Mouse (Mus musculus) myocyte (in vitro differentiated cells): ENCODE measurements around the gene Itpr2. TPM values are rescaled to one million over a fixed set of nuclear protein-coding genes. Genes with fewer than 3 reads are reported as not detected.

Source experiments
- H3K27me3 ChIP-seq: one replicate; pipeline ENCODE4 v1.6.1; 2011; ENCODE audit not compliant: control insufficient read depth, insufficient read depth, insufficient read length
- H3K36me3 ChIP-seq: one replicate; pipeline ENCODE4 v1.6.1; 2011; ENCODE audit not compliant: control insufficient read depth, insufficient read depth
- H3K4me2 ChIP-seq: one replicate; pipeline ENCODE4 v1.6.1; 2011; ENCODE audit warnings: low read depth, control low read depth
- H3K4me3 ChIP-seq: one replicate; pipeline ENCODE4 v1.5.1; 2011; ENCODE audit warnings: mild to moderate bottlenecking, control low read depth, moderate library complexity
- H3K79me2 ChIP-seq: one replicate; pipeline ENCODE4 v1.6.1; 2011; ENCODE audit not compliant: control insufficient read depth, insufficient read depth
- H3ac ChIP-seq: one replicate; pipeline ENCODE4 v1.6.1; 2011; ENCODE audit not compliant: control insufficient read depth, insufficient read length
- CEBPB ChIP-seq: IDR thresholded peaks from 2 replicates; pipeline ENCODE4 v1.6.1; 2011; ENCODE audit warnings: mild to moderate bottlenecking, moderate library complexity; ENCODE audit not compliant: poor library complexity, insufficient read depth, severe bottlenecking
- E2F4 ChIP-seq: IDR thresholded peaks from one replicate; pipeline ENCODE4 v1.6.1; 2011; ENCODE audit warnings: mild to moderate bottlenecking, control low read depth, moderate library complexity; ENCODE audit not compliant: insufficient read depth
- MAX ChIP-seq: IDR thresholded peaks from one replicate; pipeline ENCODE4 v1.6.1; 2011; ENCODE audit warnings: low read depth, mild to moderate bottlenecking, control low read depth
- MYOD1 ChIP-seq, 3 experiments: IDR thresholded peaks; one replicate each; pipeline ENCODE4 v1.6.1; 2011; ENCODE audit warnings: control low read depth in 2 of 3, low read depth in 2 of 3, mild to moderate bottlenecking in 2 of 3, moderate library complexity in 1 of 3; ENCODE audit not compliant: insufficient read length in 2 of 3, control insufficient read depth in 1 of 3
- MYOG ChIP-seq, 3 experiments: IDR thresholded peaks; one replicate each; pipeline ENCODE4 v1.6.1; 2011; ENCODE audit warnings: control low read depth in 2 of 3, low read depth in 2 of 3, mild to moderate bottlenecking in 2 of 3; ENCODE audit not compliant: insufficient read length in 2 of 3, control insufficient read depth in 1 of 3, insufficient read depth in 1 of 3
- POLR2A ChIP-seq: IDR thresholded peaks from one replicate; pipeline ENCODE4 v1.6.1; 2011; ENCODE audit warnings: low read depth, mild to moderate bottlenecking, control low read depth, moderate library complexity; ENCODE audit not compliant: insufficient read length
- POLR2AphosphoS2 ChIP-seq: IDR thresholded peaks from one replicate; pipeline ENCODE4 v1.6.1; 2011; ENCODE audit warnings: low read depth, control low read depth; ENCODE audit not compliant: insufficient read length
- REST ChIP-seq: IDR thresholded peaks from one replicate; pipeline ENCODE4 v1.6.1; 2011; ENCODE audit warnings: mild to moderate bottlenecking, control low read depth, moderate library complexity; ENCODE audit not compliant: insufficient read depth, insufficient read length
- SRF ChIP-seq: IDR thresholded peaks from one replicate; pipeline ENCODE4 v1.6.1; 2011; ENCODE audit warnings: low read depth; ENCODE audit not compliant: control insufficient read depth, insufficient read length
- TCF12 ChIP-seq: IDR thresholded peaks from one replicate; pipeline ENCODE4 v1.6.1; 2011; ENCODE audit warnings: mild to moderate bottlenecking, control low read depth; ENCODE audit not compliant: poor library complexity, insufficient read depth, severe bottlenecking
- TCF3 ChIP-seq: IDR thresholded peaks from one replicate; pipeline ENCODE4 v1.6.1; 2011; ENCODE audit warnings: low read depth, control low read depth; ENCODE audit not compliant: insufficient read length
- USF1 ChIP-seq: IDR thresholded peaks from one replicate; pipeline ENCODE4 v1.6.1; 2011; ENCODE audit warnings: low read depth, mild to moderate bottlenecking, control low read depth, moderate library complexity
- polyA plus RNA-seq: library from polyadenylated mRNA; unstranded; fragments of >200 nt; fragmentation: generic; extraction: Trizol; gene quantifications from one replicate; pipeline ENCODE4 v1.2.1, GENCODE M21; 2012; ENCODE audit warnings: missing spikeins

Gene Itpr2
- polyA plus RNA-seq, 1 experiment, result 4.7 TPM

GRCm38 (mm10) chr6:146396253-146396652 is 105.8 kb downstream of the Itpr2 start:
- peaks cover 8% of the 10 kb centered on the region for H3K36me3 ChIP-seq

GRCm38 (mm10) chr6:146395616-146396015 is 106.4 kb downstream of the Itpr2 start:
- Histone ChIP-seq H3K36me3 (peaks cover 8% of the 10 kb centered on the region), H3ac (no peak overlapping the region), H3K27me3 (no peaks in the 10 kb centered on the region), H3K4me2 (no peak overlapping the region), H3K4me3 (no peak overlapping the region), H3K79me2 (no peaks in the 10 kb centered on the region)
- TF ChIP-seq USF1, result no peak
- TF ChIP-seq SRF, result no peak
- TF ChIP-seq POLR2A, result no peak
- no peak for TF ChIP-seq E2F4
- TF ChIP-seq MYOG (IDR thresholded peaks at IDR 0.05; ENCODE audit: control insufficient read depth in 1 of 3, insufficient read depth in 1 of 3, insufficient read length in 2 of 3, low read depth in 2 of 3), result no peak
- no peak for TF ChIP-seq MAX
- TF ChIP-seq TCF3, result no peak
- TF ChIP-seq TCF12, result no peak
- TF ChIP-seq CEBPB, result no peak
- TF ChIP-seq REST, result no peak
- no peak for TF ChIP-seq MYOD1 (IDR thresholded peaks at IDR 0.05; ENCODE audit: control insufficient read depth in 1 of 3, insufficient read length in 2 of 3, low read depth in 2 of 3)
- TF ChIP-seq POLR2AphosphoS2, result no peak

More at GRCm38 (mm10) chr6:146396253-146396652, 105.8 kb downstream of the Itpr2 start:
- Histone ChIP-seq H3ac (no peak overlapping the region), H3K27me3 (no peaks in the 10 kb centered on the region), H3K4me3 (no peak overlapping the region), H3K4me2 (no peak overlapping the region), H3K79me2 (no peaks in the 10 kb centered on the region)
- TF ChIP-seq POLR2AphosphoS2, result no peak

GRCm38 (mm10) chr6:146392188-146392587 is 109.8 kb downstream of the Itpr2 start:
- peaks cover 8% of the 10 kb centered on the region for H3K36me3 ChIP-seq

GRCm38 (mm10) chr6:146390159-146390558 is 111.9 kb downstream of the Itpr2 start:
- H3K36me3 ChIP-seq, result peaks cover 8% of the 10 kb centered on the region
- H3K4me2 ChIP-seq, result no peak overlapping the region
- H3K79me2 ChIP-seq, result no peaks in the 10 kb centered on the region
- no peak overlapping the region for H3ac ChIP-seq
- TF ChIP-seq MYOD1 (IDR thresholded peaks at IDR 0.05; ENCODE audit: control insufficient read depth in 1 of 3, insufficient read length in 2 of 3, low read depth in 2 of 3) (no peak), SRF (no peak), USF1 (no peak), E2F4 (no peak), REST (no peak), TCF3 (no peak), MYOG (IDR thresholded peaks at IDR 0.05; ENCODE audit: control insufficient read depth in 1 of 3, insufficient read depth in 1 of 3, insufficient read length in 2 of 3, low read depth in 2 of 3) (no peak), CEBPB (no peak), POLR2A (no peak), MAX (no peak), POLR2AphosphoS2 (no peak), TCF12 (no peak)
- H3K27me3 ChIP-seq, result no peaks in the 10 kb centered on the region
- H3K4me3 ChIP-seq, result no peak overlapping the region

More at GRCm38 (mm10) chr6:146392188-146392587, 109.8 kb downstream of the Itpr2 start:
- no peaks in the 10 kb centered on the region for H3K27me3 ChIP-seq
- no peak overlapping the region for H3K4me2 ChIP-seq
- no peak overlapping the region for H3ac ChIP-seq
- no peaks in the 10 kb centered on the region for H3K79me2 ChIP-seq
- no peak for TF ChIP-seq TCF3
- TF ChIP-seq POLR2AphosphoS2, result no peak
- TF ChIP-seq USF1, result no peak
- TF ChIP-seq MYOD1 (IDR thresholded peaks at IDR 0.05; ENCODE audit: control insufficient read depth in 1 of 3, insufficient read length in 2 of 3, low read depth in 2 of 3), result no peak
- TF ChIP-seq TCF12, result no peak
- no peak for TF ChIP-seq SRF
- no peak for TF ChIP-seq MAX
- no peak for TF ChIP-seq MYOG (IDR thresholded peaks at IDR 0.05; ENCODE audit: control insufficient read depth in 1 of 3, insufficient read depth in 1 of 3, insufficient read length in 2 of 3, low read depth in 2 of 3)
- no peak for TF ChIP-seq REST
- TF ChIP-seq POLR2A, result no peak
- TF ChIP-seq E2F4, result no peak
- TF ChIP-seq CEBPB, result no peak
- no peak overlapping the region for H3K4me3 ChIP-seq

GRCm38 (mm10) chr6:146388010-146388409 is 114.0 kb downstream of the Itpr2 start:
- no peak for TF ChIP-seq USF1
- no peak for TF ChIP-seq MYOD1 (IDR thresholded peaks at IDR 0.05; ENCODE audit: control insufficient read depth in 1 of 3, insufficient read length in 2 of 3, low read depth in 2 of 3)
- TF ChIP-seq TCF3, result no peak
- no peak for TF ChIP-seq MYOG (IDR thresholded peaks at IDR 0.05; ENCODE audit: control insufficient read depth in 1 of 3, insufficient read depth in 1 of 3, insufficient read length in 2 of 3, low read depth in 2 of 3)
- TF ChIP-seq POLR2A, result no peak
- TF ChIP-seq POLR2AphosphoS2, result no peak
- TF ChIP-seq E2F4, result no peak
- TF ChIP-seq TCF12, result no peak
- TF ChIP-seq MAX, result no peak
- TF ChIP-seq SRF, result no peak
- no peak for TF ChIP-seq CEBPB
- no peak for TF ChIP-seq REST
- Histone ChIP-seq H3ac (no peak overlapping the region), H3K4me3 (no peak overlapping the region), H3K4me2 (no peak overlapping the region), H3K36me3 (peaks cover 8% of the 10 kb centered on the region), H3K27me3 (no peaks in the 10 kb centered on the region), H3K79me2 (no peaks in the 10 kb centered on the region)
